Mouse (Mus musculus) ES-Bruce4 (cell line): ENCODE results near the gene Tanc1.

Experiments
- EP300 ChIP-seq: IDR thresholded peaks from 2 replicates; pipeline ENCODE4 v1.6.1; 2011; ENCODE audit warnings: low read depth, low read length; ENCODE audit not compliant: insufficient read depth
- POLR2A ChIP-seq: IDR thresholded peaks from one replicate; pipeline ENCODE4 v1.8.1; 2011; ENCODE audit warnings: low read length; ENCODE audit not compliant: insufficient read depth

- TF ChIP-seq EP300 = no peak
- TF ChIP-seq POLR2A = no peak
Observed at GRCm38 (mm10) chr2:59842556-59843008, 230.7 kb downstream of the Tanc1 start.
